Mouse (Mus musculus) right cerebral cortex, adult 2 months (tissue): Measurements from ENCODE around the gene 1700113H08Rik.
A peak's percentile ranks its signal among the peaks of the same experiment; 100 is the strongest.

Source experiments
- DNase-seq, 2 experiments: peaks; one replicate each; pipeline ENCODE4 v3.0.0; 2021 to 2022; ENCODE audit warnings: low spot score in 2 of 2

Gene 1700113H08Rik

DNA sequence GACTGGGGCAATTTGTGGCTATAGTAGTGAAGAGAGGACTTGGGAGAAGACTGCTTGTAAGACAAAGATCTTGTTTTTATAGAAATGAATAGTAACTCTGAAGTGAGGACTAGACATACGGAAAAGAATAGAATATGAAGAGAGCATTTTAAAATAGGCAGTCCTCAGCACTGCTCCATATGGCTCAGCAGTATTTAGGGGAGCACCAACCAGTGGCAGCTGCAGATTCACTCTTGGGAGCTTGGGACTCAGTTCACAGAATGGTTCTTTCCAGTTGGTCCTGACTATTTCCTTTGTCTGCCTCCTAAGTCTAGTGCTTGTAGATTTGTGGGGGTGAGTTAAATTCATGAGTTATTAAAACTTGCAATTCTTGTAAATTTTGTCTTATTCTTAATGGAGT is 151.6 kb downstream of the 1700113H08Rik start:
- no peak for DNase-seq

DNA sequence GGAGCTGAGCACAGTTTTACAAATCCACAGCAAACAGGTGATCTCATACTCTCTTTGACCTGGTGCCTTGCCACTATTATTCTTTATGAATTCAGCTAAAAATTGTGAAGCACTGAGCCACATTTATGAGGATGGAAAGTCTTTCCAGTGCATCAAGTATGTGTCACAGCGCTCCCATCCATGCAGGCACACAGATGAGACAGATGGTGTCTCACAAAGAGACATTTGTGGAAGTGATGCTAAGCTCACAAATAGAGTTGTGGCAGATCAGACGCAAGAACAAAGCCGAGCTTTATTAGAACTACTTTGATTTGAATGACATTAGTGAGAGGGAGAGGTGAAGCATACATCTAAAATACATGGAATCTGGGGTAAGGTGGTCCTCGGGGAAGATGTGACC is 153.2 kb downstream of the 1700113H08Rik start:
- DNase-seq: peak in 1 of 2 experiments; percentile 22

DNA sequence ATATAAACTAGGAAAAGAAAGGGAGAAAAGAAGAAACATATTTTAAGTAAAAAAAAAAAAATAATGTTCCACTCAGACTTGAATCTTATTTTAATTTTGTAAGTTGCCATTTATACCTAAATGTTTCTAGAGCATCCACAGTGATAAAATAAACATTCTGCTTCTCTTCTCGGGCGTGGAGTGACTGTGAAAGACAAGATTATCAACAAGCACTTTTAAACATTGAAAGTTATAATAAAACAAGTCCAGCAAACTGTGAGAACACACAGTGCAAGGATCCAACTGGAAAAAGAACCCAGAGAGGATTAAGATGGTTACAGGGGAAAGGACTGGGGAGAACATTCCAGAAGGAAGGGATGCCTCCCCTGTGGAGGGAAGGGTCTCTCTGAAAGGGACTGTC is 155.0 kb downstream of the 1700113H08Rik start:
- no peak for DNase-seq

DNA sequence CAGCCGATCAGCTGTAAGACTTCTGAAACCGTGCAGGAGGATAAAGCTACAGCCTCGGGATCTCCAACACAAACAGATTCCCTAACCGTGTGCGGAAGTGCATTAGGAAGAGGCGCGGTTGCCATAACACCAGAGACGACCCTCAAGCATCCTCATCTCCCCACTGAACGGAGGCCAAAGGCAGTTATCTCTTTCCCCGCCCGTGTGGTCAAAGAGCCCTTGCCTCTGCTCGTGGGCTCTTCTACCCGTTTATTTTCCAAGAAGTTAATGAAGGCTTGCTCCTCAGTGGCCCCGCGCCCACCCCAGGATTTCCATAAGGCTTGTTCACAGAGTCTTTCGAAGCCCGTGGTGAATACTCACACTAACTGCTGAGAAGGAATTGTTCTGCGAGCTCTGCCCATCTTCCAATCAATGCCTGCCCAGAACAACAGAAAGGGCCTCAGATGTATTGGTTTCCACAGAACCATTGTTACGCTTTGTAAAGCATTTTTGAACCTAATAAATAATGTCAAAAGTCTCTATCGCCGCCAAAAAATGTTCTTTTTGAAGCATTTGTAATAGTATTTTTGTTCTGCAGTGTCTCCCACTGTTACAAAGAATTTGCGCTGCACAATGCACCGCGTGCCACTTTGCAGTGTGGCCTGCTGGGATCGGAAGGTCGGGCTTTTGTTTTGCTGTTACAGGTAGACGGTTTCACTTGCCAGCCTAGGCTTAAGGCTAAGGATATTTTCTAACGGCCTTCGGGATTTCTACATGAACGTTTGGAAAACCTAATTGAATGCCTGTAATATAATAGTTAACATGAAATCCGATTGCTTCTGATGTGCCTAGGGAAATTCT is 172.4 kb downstream of the 1700113H08Rik start:
- DNase-seq: no peak

DNA sequence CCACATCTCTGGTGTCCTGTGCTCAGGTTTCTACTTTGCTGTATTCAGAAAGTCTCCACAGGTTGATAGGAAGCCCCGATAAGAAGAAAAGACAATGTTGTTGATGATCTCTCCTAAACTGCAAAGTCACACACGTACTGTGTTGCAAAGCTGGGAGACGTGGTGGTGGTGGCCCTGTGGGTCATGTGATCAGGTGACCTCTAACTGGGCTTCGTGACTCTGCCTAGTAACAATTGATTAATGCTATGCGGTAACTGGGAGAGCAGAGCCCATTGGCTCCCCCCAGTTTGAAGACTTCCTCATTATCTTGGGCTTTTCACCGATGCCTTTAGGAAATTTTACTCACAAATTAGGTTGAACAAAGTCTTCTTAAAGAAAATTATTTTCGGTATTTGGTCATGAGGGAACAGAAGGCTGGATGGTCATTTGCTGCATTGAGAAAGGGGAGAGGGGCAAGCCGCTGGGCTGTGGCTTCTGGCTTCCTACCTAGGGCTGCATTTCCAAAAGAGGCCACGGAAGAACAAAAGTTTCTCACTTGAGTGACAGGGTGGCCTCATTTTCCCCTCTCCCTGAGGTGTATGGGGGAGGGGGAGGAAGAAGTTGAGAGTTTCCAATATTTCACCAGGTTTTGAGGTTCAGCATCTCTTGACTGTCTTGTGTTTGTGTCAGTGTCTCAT is 181.6 kb downstream of the 1700113H08Rik start:
- no peak for DNase-seq

DNA sequence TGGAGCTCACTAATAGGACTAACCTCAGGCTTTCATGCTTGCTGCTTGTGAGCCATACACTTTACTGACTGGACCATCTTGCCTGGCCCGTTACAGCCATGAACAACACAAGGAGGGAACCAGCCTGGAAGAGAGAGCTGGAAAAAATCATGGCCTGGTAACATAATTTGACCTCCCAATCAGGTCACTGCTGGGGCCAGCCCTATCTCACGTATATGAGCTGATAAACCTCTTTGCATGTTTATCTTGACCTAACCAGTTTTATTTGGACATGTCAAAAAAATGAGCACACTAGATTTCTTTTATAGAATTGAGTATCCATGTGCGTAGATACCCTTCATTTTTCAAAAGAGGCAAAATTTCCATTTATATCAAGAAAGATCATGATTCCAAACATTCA is 213.9 kb downstream of the 1700113H08Rik start:
- DNase-seq: no peak

DNA sequence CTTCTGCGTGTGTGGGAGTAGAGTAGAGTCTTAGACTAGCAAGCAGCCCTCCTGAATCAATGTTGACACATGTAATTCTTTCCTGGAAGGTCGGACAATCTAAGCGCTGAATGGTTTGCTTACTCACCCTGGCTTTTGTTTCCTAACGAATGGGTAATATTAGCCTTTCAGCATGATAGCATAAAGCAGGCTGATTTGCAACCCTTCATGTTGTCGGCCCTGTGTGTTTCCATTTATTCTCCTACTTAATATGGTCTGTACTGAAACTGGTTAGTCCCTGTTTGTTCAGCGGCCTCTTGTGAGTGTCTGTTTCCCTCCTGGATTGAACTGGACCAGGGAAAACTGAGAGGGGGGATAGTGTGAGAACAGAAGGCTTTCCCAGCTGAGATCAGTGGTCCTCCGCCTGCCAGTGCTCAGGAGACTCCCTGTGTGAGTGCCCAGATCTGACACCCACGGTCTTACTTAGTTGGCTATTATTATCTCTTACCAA is 214.3 kb downstream of the 1700113H08Rik start:
- DNase-seq: no peak

DNA sequence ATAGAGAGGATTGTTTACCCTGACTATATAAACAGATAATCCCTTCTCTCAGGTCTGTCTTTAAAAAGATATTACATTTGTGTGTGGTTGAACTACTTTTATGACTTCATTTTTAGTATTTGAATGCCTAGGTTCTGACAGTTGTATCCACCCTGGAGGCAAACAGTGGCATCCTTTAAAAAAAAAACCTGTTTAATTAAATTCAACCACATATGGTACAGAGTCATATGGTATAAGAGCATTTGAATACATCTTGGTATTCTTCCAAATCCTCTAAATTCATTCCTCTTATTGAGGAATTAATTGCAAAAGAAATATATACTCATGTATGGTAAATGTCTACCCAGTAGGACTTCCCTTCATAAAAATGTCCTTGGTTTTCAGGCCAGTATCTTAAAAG is 217.2 kb downstream of the 1700113H08Rik start:
- DNase-seq: no peak
